Mouse (Mus musculus) myocyte (in vitro differentiated cells): ENCODE results near the gene Kif26b.

Experiments used
- CEBPB ChIP-seq: IDR thresholded peaks from 2 replicates; pipeline ENCODE4 v1.6.1; 2011; ENCODE audit warnings: mild to moderate bottlenecking, moderate library complexity; ENCODE audit not compliant: poor library complexity, insufficient read depth, severe bottlenecking
- E2F4 ChIP-seq: IDR thresholded peaks from one replicate; pipeline ENCODE4 v1.6.1; 2011; ENCODE audit warnings: mild to moderate bottlenecking, control low read depth, moderate library complexity; ENCODE audit not compliant: insufficient read depth
- MAX ChIP-seq: IDR thresholded peaks from one replicate; pipeline ENCODE4 v1.6.1; 2011; ENCODE audit warnings: low read depth, mild to moderate bottlenecking, control low read depth
- POLR2A ChIP-seq: IDR thresholded peaks from one replicate; pipeline ENCODE4 v1.6.1; 2011; ENCODE audit warnings: low read depth, mild to moderate bottlenecking, control low read depth, moderate library complexity; ENCODE audit not compliant: insufficient read length
- POLR2AphosphoS2 ChIP-seq: IDR thresholded peaks from one replicate; pipeline ENCODE4 v1.6.1; 2011; ENCODE audit warnings: low read depth, control low read depth; ENCODE audit not compliant: insufficient read length
- REST ChIP-seq: IDR thresholded peaks from one replicate; pipeline ENCODE4 v1.6.1; 2011; ENCODE audit warnings: mild to moderate bottlenecking, control low read depth, moderate library complexity; ENCODE audit not compliant: insufficient read depth, insufficient read length

GRCm38 (mm10) chr1:178712189-178712873, 183.4 kb downstream of the Kif26b start:
- TF ChIP-seq MAX (no peak), POLR2A (no peak), POLR2AphosphoS2 (no peak), REST (no peak), E2F4 (no peak), CEBPB (no peak)
